Mouse (Mus musculus) gastrocnemius, postnatal 4 days (tissue): ENCODE measurements around the gene Sobp. TPM values are rescaled to one million over a fixed set of nuclear protein-coding genes. Genes with fewer than 3 reads are reported as not detected.

ENCODE experiments used
- DNase-seq, 2 experiments: peaks; one replicate each; pipeline ENCODE4 v3.0.0; 2021 to 2022; ENCODE audit warnings: low spot score in 2 of 2, mixed read lengths in 2 of 2
- total RNA-seq, 2 experiments: library from RNA; stranded (reverse); gene quantifications; 2 replicates each; pipeline ENCODE4 v1.2.3; 2021

Sobp gene
- total RNA-seq, 2 experiments from 2014 or later = 21.5 to 25.4 TPM

GRCm38 (mm10) chr10:43001433-43001832 lies 172.9 kb downstream of the Sobp start:
- DNase-seq = no peak

- no peak for DNase-seq
Measured at GRCm38 (mm10) chr10:42999324-42999723, 175.0 kb downstream of the Sobp start.

GRCm38 (mm10) chr10:42997278-42997677 lies 177.1 kb downstream of the Sobp start:
- no peak for DNase-seq

GRCm38 (mm10) chr10:42995484-42995895 lies 178.8 kb downstream of the Sobp start:
- no peak for DNase-seq

GRCm38 (mm10) chr10:42994331-42994782 lies 180.0 kb downstream of the Sobp start:
- peak in 1 of 2 experiments; percentile 42 for DNase-seq

- no peak for DNase-seq
Measured at GRCm38 (mm10) chr10:42991018-42991417, 183.3 kb downstream of the Sobp start.

- no peak for DNase-seq
Measured at GRCm38 (mm10) chr10:42989910-42990309, 184.4 kb downstream of the Sobp start.

GRCm38 (mm10) chr10:42988627-42989026 lies 185.7 kb downstream of the Sobp start:
- DNase-seq = no peak

- peak in 1 of 2 experiments; percentile 40 for DNase-seq
Measured at GRCm38 (mm10) chr10:42987594-42988052, 186.7 kb downstream of the Sobp start.

GRCm38 (mm10) chr10:42984886-42985285 lies 189.4 kb downstream of the Sobp start:
- no peak for DNase-seq

- DNase-seq = no peak
Measured at GRCm38 (mm10) chr10:42980999-42981757, 193.2 kb downstream of the Sobp start.

- no peak for DNase-seq
Measured at GRCm38 (mm10) chr10:42978346-42978745, 196.0 kb downstream of the Sobp start.

GRCm38 (mm10) chr10:42976577-42976976 lies 197.8 kb downstream of the Sobp start:
- DNase-seq = no peak

- no peak for DNase-seq
Measured at GRCm38 (mm10) chr10:42973537-42973936, 200.8 kb downstream of the Sobp start.

- DNase-seq = peak; percentile 72 to 79
Measured at GRCm38 (mm10) chr10:42972504-42973172, 201.7 kb downstream of the Sobp start.

GRCm38 (mm10) chr10:42968332-42968731 lies 206.0 kb downstream of the Sobp start:
- DNase-seq = no peak

- no peak for DNase-seq
Measured at GRCm38 (mm10) chr10:42963061-42963460, 211.3 kb downstream of the Sobp start.

GRCm38 (mm10) chr10:42962655-42963054 lies 211.7 kb downstream of the Sobp start:
- DNase-seq = no peak

- no peak for DNase-seq
Measured at GRCm38 (mm10) chr10:42962181-42962601, 212.1 kb downstream of the Sobp start.

- DNase-seq = no peak
Measured at GRCm38 (mm10) chr10:42961771-42962170, 212.6 kb downstream of the Sobp start.

GRCm38 (mm10) chr10:42958686-42959085 lies 215.6 kb downstream of the Sobp start:
- DNase-seq = no peak
